In the genomic region with DNA sequence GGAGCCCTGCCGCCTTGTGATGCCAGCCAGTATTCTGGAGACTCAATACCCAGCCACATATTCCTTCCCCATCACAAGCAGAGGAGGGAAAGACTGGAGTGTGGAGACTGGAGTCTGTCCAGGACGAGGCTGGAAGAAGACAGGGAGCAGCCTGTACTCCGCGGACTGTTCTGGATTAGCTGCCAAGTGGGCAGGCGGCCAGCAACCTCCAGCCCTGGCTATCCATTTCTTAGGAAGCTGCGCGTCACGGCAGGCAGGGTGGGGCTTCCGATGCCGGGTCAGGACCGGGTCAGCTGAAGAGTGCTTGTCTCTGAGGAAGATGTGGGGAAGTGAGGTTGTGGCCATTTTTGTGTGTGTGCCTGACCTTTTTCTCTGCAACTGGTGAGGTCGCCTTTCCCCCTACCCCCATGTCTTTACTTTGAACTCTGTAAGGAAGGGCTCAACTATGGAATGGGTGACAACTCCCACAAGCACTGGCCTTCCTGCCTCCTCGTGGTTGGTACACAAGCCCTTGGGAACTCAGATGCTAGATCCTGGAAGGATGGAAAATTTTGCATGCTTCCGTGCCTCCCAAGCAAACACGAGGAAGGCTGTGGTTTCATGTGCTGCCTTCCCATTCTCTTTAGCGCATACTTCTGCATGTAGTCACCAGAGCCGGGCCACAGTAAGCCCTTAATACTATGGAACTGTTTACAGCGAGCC, we compare ENCODE assay signal across 9 mouse cellular contexts.
DNase-seq lines count a peak whose midpoint lies in the region; ATAC-seq and TF ChIP-seq lines count a peak whose summit lies in the region.
"Had no signal": no experiment of that assay in that cellular context is flagged by ENCODE, and none has a peak within 500 bp of the region (broad histone marks: within the 10 kb centered on the region; RNA-seq: fewer than 3 reads in every experiment).

No protein-coding gene starts in this region.

- H3K9me3 ChIP-seq in intestine, embryonic 16.5 days (ENCODE audit: control insufficient read depth, low read length): no peaks in the 10 kb centered on the region
- H3K9me3 ChIP-seq: megakaryocyte, embryonic 14.5 days had no signal

- WGBS in intestine, embryonic 16.5 days: 30% methylated on average over 18 of the region's 18 CpGs
- WGBS in small intestine, adult 2 months: 26% methylated on average over 18 of the region's 18 CpGs

- no peak for TF ChIP-seq CTCF in small intestine, adult 2 months (IDR thresholded peaks at IDR 0.05; ENCODE audit: extremely low read depth, insufficient read length, insufficient replicate concordance, low read depth, low read length)

- no peak for TF ChIP-seq POLR2A in small intestine, adult 2 months (IDR thresholded peaks at IDR 0.05; ENCODE audit: low read depth, low read length)

- H3K4me2 ChIP-seq in intestine, embryonic 16.5 days (ENCODE audit: low read depth, low read length): peak overlapping the region; percentile 69; the same call in 1 of the 2 replicates

- H3K36me3 ChIP-seq in intestine, embryonic 16.5 days (ENCODE audit: control insufficient read depth, insufficient read depth, low read length): no peaks in the 10 kb centered on the region
- H3K36me3 ChIP-seq in small intestine, adult 2 months (ENCODE audit: control insufficient read depth, insufficient read depth, low read length): no peaks in the 10 kb centered on the region

- H3K4me1 ChIP-seq in intestine, embryonic 16.5 days (ENCODE audit: control insufficient read depth, insufficient read depth, low read length): peaks cover 10% of the 10 kb centered on the region
- H3K4me1 ChIP-seq in small intestine, adult 2 months (ENCODE audit: control insufficient read depth, insufficient read depth, insufficient read length, low read length): no peaks in the 10 kb centered on the region; the same call in 1 of the 2 replicates

- H3K9ac ChIP-seq in intestine, embryonic 16.5 days (ENCODE audit: low read depth, low read length): no peak overlapping the region

- H3K27me3 ChIP-seq in intestine, embryonic 16.5 days (replicated peaks; ENCODE audit: control insufficient read depth, insufficient read depth, low read length): no peaks in the 10 kb centered on the region
- H3K27me3 ChIP-seq in small intestine, adult 2 months (ENCODE audit: control insufficient read depth, insufficient read depth, low read length): no peaks in the 10 kb centered on the region

- peak overlapping the region; percentile 79 for H3K27ac ChIP-seq in intestine, embryonic 16.5 days (ENCODE audit: low read length)
- peak overlapping the region; percentile 83 for H3K27ac ChIP-seq in small intestine, adult 2 months (ENCODE audit: insufficient read depth, low read depth, low read length)

- DNase-seq in adrenal gland, postnatal 10 days: peak; percentile 98
- peak; percentile 27 for DNase-seq in embryo, embryonic 10.5 days (ENCODE audit: low spot score)
- DNase-seq in gastrocnemius, postnatal 4 days (ENCODE audit: low spot score in 2 of 2): peak; percentile 96 to 99
- DNase-seq in left cerebral cortex, postnatal 10 days (ENCODE audit: extremely low spot score in 1 of 2, low spot score in 2 of 2): peak; percentile 94 to 98
- DNase-seq in natural killer cell, adult 2 months (ENCODE audit: low spot score in 2 of 2): no peak

- intact Hi-C loops in left cerebral cortex, postnatal 10 days (cut with DNase I): loop anchor here (2.0 to 5.0 kb wide), 3 partner anchors 141 to 306 kb away; no protein-coding TSS in a partner anchor

- peak; percentile 96 for ATAC-seq in intestine, embryonic 16.5 days
- ATAC-seq in megakaryocyte progenitor cell, adult 5-6 weeks (replicated peaks; ENCODE audit: poor library complexity): 0 out of 2 replicates have a peak, but pooled peaks have one; percentile 36

- no peak overlapping the region for H3K4me3 ChIP-seq in intestine, embryonic 16.5 days (ENCODE audit: low read length)
- H3K4me3 ChIP-seq in small intestine, adult 2 months (ENCODE audit: low read depth, low read length): peak overlapping the region; percentile 3; the same call in 1 of the 2 replicates

Comparison
In these comparisons a context has a peak if more than half of its experiments do, and no peak if none do; other contexts are left out.
1. DNase-seq: peak in adrenal gland, postnatal 10 days (single experiment), embryo, embryonic 10.5 days (single experiment), gastrocnemius, postnatal 4 days (2 of 2) and left cerebral cortex, postnatal 10 days (2 of 2); none in natural killer cell, adult 2 months (0 of 2).